Mouse (Mus musculus) C2C12 (cell line): ENCODE measurements around the gene Myg1.

Experiments used
- CEBPB ChIP-seq: IDR thresholded peaks from one replicate; pipeline ENCODE4 v1.6.1; 2011; ENCODE audit warnings: low read depth, mild to moderate bottlenecking, control low read depth, moderate library complexity
- CTCF ChIP-seq: IDR thresholded peaks from one replicate; pipeline ENCODE4 v1.5.1; 2011; ENCODE audit not compliant: control insufficient read depth, insufficient read depth, insufficient read length
- MAX ChIP-seq: IDR thresholded peaks from one replicate; pipeline ENCODE4 v1.6.1; 2011; ENCODE audit warnings: mild to moderate bottlenecking, control low read depth
- MYOD1 ChIP-seq: IDR thresholded peaks from one replicate; pipeline ENCODE4 v1.6.1; 2011; ENCODE audit warnings: low read depth; ENCODE audit not compliant: control insufficient read depth, insufficient read length
- MYOG ChIP-seq: IDR thresholded peaks from one replicate; pipeline ENCODE4 v1.6.1; 2011; ENCODE audit not compliant: control insufficient read depth, insufficient read length; ENCODE audit errors: extremely low read depth
- USF1 ChIP-seq: IDR thresholded peaks from one replicate; pipeline ENCODE4 v1.6.1; 2011; ENCODE audit warnings: low read depth, mild to moderate bottlenecking, control low read depth, moderate library complexity

GRCm38 (mm10) chr15:102339612-102340011 lies 8.1 kb downstream of the Myg1 start:
- TF ChIP-seq USF1 (no peak), CTCF (no peak), CEBPB (no peak), MAX (no peak), MYOG (no peak), MYOD1 (no peak)
